Mouse (Mus musculus): Measurements from ENCODE around the gene Kcnh1. TPM values are rescaled to one million over a fixed set of nuclear protein-coding genes. Genes with fewer than 3 reads are reported as not detected.

Kcnh1 gene
- total RNA-seq, 2 experiments from 2014 or later = not detected

- no peak for ATAC-seq (replicated peaks; ENCODE audit: low FRiP score, poor library complexity, severe bottlenecking)
These were observed 209.3 kb downstream of the Kcnh1 start for GRCm38 (mm10) chr1:192399667-192400490.

- no peak for ATAC-seq (replicated peaks; ENCODE audit: low FRiP score, poor library complexity, severe bottlenecking)
These were observed 210.4 kb downstream of the Kcnh1 start for GRCm38 (mm10) chr1:192400991-192401390.

- ATAC-seq (replicated peaks; ENCODE audit: low FRiP score, poor library complexity, severe bottlenecking) = no peak
These were observed 212.5 kb downstream of the Kcnh1 start for GRCm38 (mm10) chr1:192402911-192403704.

- no peak for ATAC-seq (replicated peaks; ENCODE audit: low FRiP score, poor library complexity, severe bottlenecking)
These were observed 214.6 kb downstream of the Kcnh1 start for GRCm38 (mm10) chr1:192405136-192405535.

GRCm38 (mm10) chr1:192406589-192406988, 216.0 kb downstream of the Kcnh1 start:
- no peak for ATAC-seq (replicated peaks; ENCODE audit: low FRiP score, poor library complexity, severe bottlenecking)

- ATAC-seq (replicated peaks; ENCODE audit: low FRiP score, poor library complexity, severe bottlenecking) = no peak
These were observed 225.2 kb downstream of the Kcnh1 start for GRCm38 (mm10) chr1:192415813-192416212.

GRCm38 (mm10) chr1:192416241-192416821, 225.8 kb downstream of the Kcnh1 start:
- no peak for ATAC-seq (replicated peaks; ENCODE audit: low FRiP score, poor library complexity, severe bottlenecking)

GRCm38 (mm10) chr1:192419176-192419575, 228.6 kb downstream of the Kcnh1 start:
- ATAC-seq (replicated peaks; ENCODE audit: low FRiP score, poor library complexity, severe bottlenecking) = no peak

GRCm38 (mm10) chr1:192421377-192422166, 231.0 kb downstream of the Kcnh1 start:
- no peak for ATAC-seq (replicated peaks; ENCODE audit: low FRiP score, poor library complexity, severe bottlenecking)

GRCm38 (mm10) chr1:192431423-192431822, 240.8 kb downstream of the Kcnh1 start:
- ATAC-seq (replicated peaks; ENCODE audit: low FRiP score, poor library complexity, severe bottlenecking) = no peak

- ATAC-seq (replicated peaks; ENCODE audit: low FRiP score, poor library complexity, severe bottlenecking) = no peak
These were observed 244.9 kb downstream of the Kcnh1 start for GRCm38 (mm10) chr1:192435503-192435902.

GRCm38 (mm10) chr1:192439151-192439837, 248.7 kb downstream of the Kcnh1 start:
- ATAC-seq (replicated peaks; ENCODE audit: low FRiP score, poor library complexity, severe bottlenecking) = no peak

GRCm38 (mm10) chr1:192442772-192443445, 252.3 kb downstream of the Kcnh1 start:
- no peak for ATAC-seq (replicated peaks; ENCODE audit: low FRiP score, poor library complexity, severe bottlenecking)

- no peak for ATAC-seq (replicated peaks; ENCODE audit: low FRiP score, poor library complexity, severe bottlenecking)
These were observed 253.6 kb downstream of the Kcnh1 start for GRCm38 (mm10) chr1:192443998-192444657.

- ATAC-seq (replicated peaks; ENCODE audit: low FRiP score, poor library complexity, severe bottlenecking) = no peak
These were observed 254.3 kb downstream of the Kcnh1 start for GRCm38 (mm10) chr1:192444658-192445447.

- no peak for ATAC-seq (replicated peaks; ENCODE audit: low FRiP score, poor library complexity, severe bottlenecking)
These were observed 255.6 kb downstream of the Kcnh1 start for GRCm38 (mm10) chr1:192446158-192446557.

- no peak for ATAC-seq (replicated peaks; ENCODE audit: low FRiP score, poor library complexity, severe bottlenecking)
These were observed 257.1 kb downstream of the Kcnh1 start for GRCm38 (mm10) chr1:192447666-192448065.

Data from erythroid progenitor cell, adult 5-6 weeks (primary cell).